Mouse (Mus musculus) liver, embryonic 14.5 days (tissue): Measurements from ENCODE around the gene Ppp1r27.

Experiments
- CTCF ChIP-seq: IDR thresholded peaks from 2 replicates; pipeline ENCODE4 v1.5.1; 2016; ENCODE audit warnings: antibody characterized with exemption, low read depth, control low read depth
- EP300 ChIP-seq: IDR thresholded peaks from 2 replicates; pipeline ENCODE4 v1.6.1; 2016; ENCODE audit warnings: antibody characterized with exemption, low read depth

DNA sequence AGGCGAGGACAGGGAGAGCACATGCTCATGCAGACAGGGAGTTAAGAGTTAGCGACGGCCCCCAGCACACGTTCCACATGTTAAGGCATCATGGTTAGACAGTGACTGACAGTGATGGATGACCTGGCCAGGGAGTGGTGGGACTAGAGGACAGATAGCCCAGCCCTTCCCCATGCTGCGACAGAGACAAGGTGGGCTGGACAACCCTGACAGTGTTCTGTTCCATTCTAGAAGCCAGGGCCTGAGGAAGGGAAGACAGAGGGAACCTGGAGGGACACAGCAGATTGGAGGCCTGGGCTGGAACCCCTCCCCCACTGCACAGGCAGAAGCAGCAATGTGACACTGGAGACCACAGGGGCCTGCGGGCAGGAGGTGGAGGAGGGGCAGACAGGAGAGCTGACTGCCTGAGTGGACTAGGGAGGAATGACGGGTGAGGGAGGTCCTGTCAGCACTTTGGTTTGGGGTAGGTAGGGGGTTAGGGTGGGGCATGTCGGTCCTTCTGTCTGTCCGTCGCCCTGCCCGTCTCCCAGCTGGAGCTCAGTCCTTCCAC is 27.8 kb upstream of the Ppp1r27 start:
- no peak for TF ChIP-seq CTCF
- no peak for TF ChIP-seq EP300
